Mouse (Mus musculus) heart, postnatal 36 days (tissue): ENCODE measurements around the gene Clcn1. TPM values are rescaled to one million over a fixed set of nuclear protein-coding genes. Genes with fewer than 3 reads are reported as not detected.

Experiments
- DNase-seq, 2 experiments: peaks; one replicate each; pipeline ENCODE4 v3.0.0; 2021 to 2022
- intact Hi-C: fragments of 180-260 bp; cut with DNase I; formaldehyde crosslinking; loops from one replicate; pipeline ENCODE4 v1.15.1; 2025
- total RNA-seq, 2 experiments: library from RNA; stranded (reverse); gene quantifications; 2 replicates each; pipeline ENCODE4 v1.2.3; 2021

Gene Clcn1
- total RNA-seq, 2 experiments from 2014 or later = 4.3 to 5.8 TPM

DNA sequence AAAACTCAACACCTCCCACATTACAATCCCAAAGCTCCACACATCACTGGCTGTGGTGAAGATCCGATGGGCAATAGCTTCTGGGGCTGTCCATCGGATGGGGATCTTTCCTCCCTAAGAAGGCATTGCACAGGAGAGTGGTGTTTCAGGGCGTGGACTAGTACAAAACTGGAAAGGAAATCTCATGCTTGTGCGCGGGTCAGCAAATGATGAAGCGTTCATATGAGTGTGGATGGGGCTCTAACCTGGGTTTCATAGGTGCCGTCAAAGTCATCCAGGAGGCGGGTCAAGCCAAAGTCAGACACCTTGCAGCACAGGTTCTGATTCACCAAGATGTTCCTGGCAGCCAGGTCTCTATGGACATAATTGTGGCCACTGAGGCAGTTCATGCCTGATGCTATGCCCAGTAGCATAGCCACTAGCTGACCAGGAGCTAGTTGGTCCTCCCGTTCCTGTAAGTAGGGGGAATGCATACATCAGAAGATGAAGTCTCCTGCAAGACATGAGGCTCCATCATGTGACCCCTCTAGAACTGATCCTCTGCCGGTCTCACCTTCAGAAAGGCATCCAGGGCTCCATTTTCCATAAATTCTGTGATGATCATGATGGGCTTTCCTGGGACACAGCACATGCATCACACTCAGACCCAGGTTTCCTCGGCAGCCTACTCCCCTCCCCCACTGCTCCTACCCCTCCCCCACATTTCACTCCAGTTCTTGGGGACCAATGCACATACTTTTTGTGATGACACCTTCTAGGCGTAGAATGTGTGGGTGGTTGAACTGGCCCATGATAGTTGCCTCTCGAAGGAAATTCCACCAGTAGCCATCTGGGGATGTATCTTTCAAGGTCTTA is 74.8 kb downstream of the Clcn1 start:
- intact Hi-C loops = no loop called here

GRCm38 (mm10) chr6:42362074-42362473 is 75.6 kb downstream of the Clcn1 start:
- intact Hi-C loops = no loop called here
- peak in 1 of 2 experiments; percentile 17 for DNase-seq

More for the DNA sequence above, 74.8 kb downstream of the Clcn1 start:
- DNase-seq = peak in 1 of 2 experiments; percentile 11

DNA sequence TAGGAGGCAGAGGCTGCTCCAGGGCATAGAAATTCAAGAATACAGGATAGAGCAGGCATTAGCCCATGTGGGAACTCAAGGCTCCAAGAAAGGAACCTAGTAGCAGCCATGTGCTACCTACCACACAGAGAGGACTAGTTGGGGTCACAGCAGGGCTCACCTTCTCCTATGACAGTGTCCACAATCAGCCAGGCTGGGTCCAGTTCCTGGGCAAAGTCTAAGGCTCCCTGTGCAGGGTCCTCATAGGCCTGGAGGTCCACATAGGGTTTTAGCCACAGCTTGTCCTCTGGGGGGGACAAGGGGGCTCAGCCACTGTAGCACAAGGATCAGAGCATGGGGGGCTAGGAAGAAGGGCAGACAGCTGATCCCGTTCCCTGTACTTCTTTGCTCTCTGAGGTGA is 76.0 kb downstream of the Clcn1 start:
- peak in 1 of 2 experiments; percentile 5 for DNase-seq
- intact Hi-C loops = no loop called here

DNA sequence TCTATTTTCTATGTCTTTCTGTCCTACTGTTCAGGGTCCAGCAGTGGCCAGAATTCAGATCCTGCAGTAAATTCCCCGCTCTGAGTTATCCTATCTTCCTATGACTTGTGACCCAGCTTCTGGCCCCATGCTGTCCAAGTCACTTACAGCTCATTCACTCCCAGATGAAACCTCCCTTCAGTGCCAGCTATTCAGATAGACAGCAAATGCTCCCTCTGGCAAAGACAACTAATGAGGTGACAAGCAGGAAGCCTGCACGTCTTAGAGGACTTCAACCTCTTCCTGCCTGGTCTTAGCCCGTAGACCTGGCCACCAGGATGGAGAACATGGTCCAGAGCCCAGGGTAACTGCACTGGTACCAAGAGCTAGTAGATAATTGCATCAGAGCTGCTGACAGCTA is 76.5 kb downstream of the Clcn1 start:
- DNase-seq = peak in 1 of 2 experiments; percentile 22
- intact Hi-C loops = no loop called here

- DNase-seq = no peak
- intact Hi-C loops = no loop called here
Observed at GRCm38 (mm10) chr6:42364066-42364465, 77.6 kb downstream of the Clcn1 start.

DNA sequence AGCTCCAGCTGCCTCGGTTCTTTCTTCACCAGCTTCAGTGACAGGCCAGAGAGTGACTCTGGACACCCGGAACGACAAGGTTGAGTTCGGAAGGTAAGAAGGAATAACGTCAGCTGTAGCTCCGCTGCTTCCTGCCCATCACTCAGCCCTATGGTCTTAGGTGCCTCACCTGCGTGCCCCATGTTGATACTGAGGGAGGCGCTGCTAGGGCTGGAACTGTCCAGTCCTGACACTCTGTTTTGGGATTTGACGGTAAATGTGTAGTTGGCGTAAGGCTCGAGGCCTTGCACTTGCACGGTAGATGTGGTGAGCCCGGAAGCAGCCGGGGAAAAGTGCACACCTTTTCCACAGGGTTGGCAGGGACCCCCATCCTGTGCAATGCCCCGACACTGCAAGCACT is 78.1 kb downstream of the Clcn1 start:
- no peak for DNase-seq
- intact Hi-C loops = no loop called here

DNA sequence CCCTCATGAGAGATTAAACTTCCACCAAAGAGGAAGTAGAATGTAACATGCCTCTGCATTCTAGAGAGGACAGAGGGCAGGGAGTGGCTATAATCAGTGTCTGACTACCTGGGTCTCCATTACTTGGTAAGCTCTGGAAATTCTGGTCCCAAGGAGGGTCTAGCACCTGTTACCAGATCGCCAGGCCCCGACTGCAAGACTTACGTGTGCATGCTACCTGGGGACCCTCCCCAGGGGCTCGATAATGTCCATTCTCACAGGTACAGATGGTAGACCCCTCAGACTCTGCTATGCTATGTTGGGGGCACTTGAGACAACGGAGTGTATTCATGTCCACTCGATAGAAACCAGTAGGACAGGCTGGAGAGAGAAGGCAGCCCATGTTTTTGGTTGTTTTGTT is 78.7 kb downstream of the Clcn1 start:
- intact Hi-C loops = no loop called here

More for the DNA sequence above, 78.7 kb downstream of the Clcn1 start:
- no peak for DNase-seq

Other genes starting within 250 kb of the Clcn1 start
- not detected for gene Sva, start 248.3 kb upstream of the Clcn1 start, total RNA-seq
- not detected for gene Tas2r139, start 145.7 kb upstream of the Clcn1 start, total RNA-seq
- not detected for gene Tas2r144, start 71.4 kb upstream of the Clcn1 start, total RNA-seq
- 100 to 1,000 TPM; 135 to 146 TPM for gene Gstk1, start 40.8 kb upstream of the Clcn1 start, total RNA-seq
- gene Tmem139, start 24.7 kb upstream of the Clcn1 start, total RNA-seq = under 1 TPM in 1 of 2 experiments, not detected in 1; 0.25 TPM
- 10 to 100 TPM; 10.8 to 11.3 TPM for gene Casp2, start 21.7 kb upstream of the Clcn1 start, total RNA-seq
- gene Fam131b, start 38.0 kb downstream of the Clcn1 start, total RNA-seq = under 1 TPM; 0.54 to 0.89 TPM
- gene Zyx, start 62.9 kb downstream of the Clcn1 start, total RNA-seq = 10 to 100 TPM; 57.9 to 62.6 TPM
- under 1 TPM; 0.16 to 0.33 TPM for gene Epha1, start 86.6 kb downstream of the Clcn1 start, total RNA-seq
- gene Tas2r143, start 113.6 kb downstream of the Clcn1 start, total RNA-seq = not detected
- gene Tas2r135, start 118.7 kb downstream of the Clcn1 start, total RNA-seq = under 1 TPM in 1 of 2 experiments, not detected in 1; 0.24 TPM
- under 1 TPM in 1 of 2 experiments, not detected in 1; 0.30 TPM for gene Tas2r126, start 147.8 kb downstream of the Clcn1 start, total RNA-seq
- not detected for gene Olfr458, start 178.5 kb downstream of the Clcn1 start, total RNA-seq
- not detected for gene Olfr457, start 189.7 kb downstream of the Clcn1 start, total RNA-seq
- not detected for gene Olfr456, start 200.5 kb downstream of the Clcn1 start, total RNA-seq